Mouse (Mus musculus): Measurements from ENCODE around the gene Yju2. TPM values are rescaled to one million over a fixed set of nuclear protein-coding genes. Genes with fewer than 3 reads are reported as not detected.

Yju2 gene
- polyA plus RNA-seq, 1 experiment from 2014 or later, result 24.3 TPM

GRCm38 (mm10) chr17:55990278-55990898, 31.5 kb downstream of the Yju2 start:
- Histone ChIP-seq H3K4me3 (ENCODE audit: low read length) (no peak overlapping the region), H3K27ac (ENCODE audit: low read depth, low read length) (no peak overlapping the region), H3K4me1 (ENCODE audit: control insufficient read depth, insufficient read depth, low read length) (no peaks in the 10 kb centered on the region), H3K9ac (ENCODE audit: low read depth, low read length) (no peak overlapping the region), H3K36me3 (ENCODE audit: control insufficient read depth, insufficient read depth, low read length) (no peaks in the 10 kb centered on the region), H3K27me3 (ENCODE audit: control insufficient read depth, insufficient read depth, low read length) (no peaks in the 10 kb centered on the region), H3K4me2 (replicated peaks; ENCODE audit: low read depth, low read length) (no peak overlapping the region), H3K9me3 (ENCODE audit: control insufficient read depth, low read length) (no peaks in the 10 kb centered on the region)
- 89% methylated on average over 8 of the region's 8 CpGs for WGBS
- ATAC-seq (ENCODE audit: low FRiP score, low TSS enrichment), result peak; percentile 9; the same call in 1 of the 2 replicates

GRCm38 (mm10) chr17:55996007-55996406, 37.1 kb downstream of the Yju2 start:
- no peaks in the 10 kb centered on the region for H3K9me3 ChIP-seq (ENCODE audit: control insufficient read depth, low read length)
- no peak overlapping the region for H3K9ac ChIP-seq (ENCODE audit: low read depth, low read length)
- no peaks in the 10 kb centered on the region for H3K36me3 ChIP-seq (ENCODE audit: control insufficient read depth, insufficient read depth, low read length)
- peaks cover 12% of the 10 kb centered on the region for H3K27me3 ChIP-seq (ENCODE audit: control insufficient read depth, insufficient read depth, low read length)
- H3K27ac ChIP-seq (ENCODE audit: low read depth, low read length), result no peak overlapping the region
- no peak overlapping the region for H3K4me2 ChIP-seq (replicated peaks; ENCODE audit: low read depth, low read length)
- no peak overlapping the region for H3K4me3 ChIP-seq (ENCODE audit: low read length)
- H3K4me1 ChIP-seq (ENCODE audit: control insufficient read depth, insufficient read depth, low read length), result no peaks in the 10 kb centered on the region
- ATAC-seq (ENCODE audit: low FRiP score, low TSS enrichment), result no peak
- WGBS, result 92% methylated on average over 15 of the region's 15 CpGs

DNA sequence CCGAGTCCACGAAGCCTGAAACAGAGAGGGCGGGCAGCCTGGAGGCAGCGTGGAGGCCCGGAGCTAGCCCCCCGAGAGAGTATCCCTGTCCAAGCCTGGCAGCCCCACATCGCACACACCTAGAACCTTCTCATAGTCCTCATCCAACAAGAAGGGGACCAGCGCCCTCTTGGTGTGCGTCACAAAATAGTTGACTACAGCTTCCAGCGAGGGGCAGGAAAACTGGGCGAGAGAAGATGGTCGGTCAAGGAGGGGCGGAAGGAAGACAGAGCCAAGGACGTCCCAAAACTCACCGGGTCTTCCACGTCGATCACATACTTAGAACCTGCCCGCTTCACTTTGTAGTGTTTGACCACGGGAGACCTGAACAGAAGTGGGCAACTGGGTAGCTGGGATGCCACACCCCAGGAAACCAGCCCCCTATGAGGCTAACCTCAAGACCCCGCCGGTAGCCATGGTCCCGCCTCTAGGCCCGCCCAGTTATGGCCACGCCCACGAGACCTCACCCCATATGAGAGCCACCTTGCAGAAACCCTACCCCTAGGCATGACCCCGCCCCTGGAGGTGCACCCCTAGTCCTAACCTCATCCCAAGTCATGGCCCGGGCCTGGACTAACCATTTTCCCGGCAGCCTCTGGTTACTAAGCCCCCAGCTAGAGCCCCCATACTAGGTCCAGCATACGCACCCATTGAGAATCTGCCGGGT, 41.0 kb downstream of the Yju2 start:
- Histone ChIP-seq H3K27me3 (ENCODE audit: control insufficient read depth, insufficient read depth, low read length) (peaks cover 13% of the 10 kb centered on the region), H3K9ac (ENCODE audit: low read depth, low read length) (no peak overlapping the region)
- WGBS, result 8% methylated on average over 29 of the region's 30 CpGs

GRCm38 (mm10) chr17:56003000-56003399, 44.1 kb downstream of the Yju2 start:
- ATAC-seq (ENCODE audit: low FRiP score, low TSS enrichment), result no peak
- no peaks in the 10 kb centered on the region for H3K9me3 ChIP-seq (ENCODE audit: control insufficient read depth, low read length)

More for the DNA sequence above, 41.0 kb downstream of the Yju2 start:
- H3K9me3 ChIP-seq (ENCODE audit: control insufficient read depth, low read length), result no peaks in the 10 kb centered on the region
- H3K4me1 ChIP-seq (ENCODE audit: control insufficient read depth, insufficient read depth, low read length), result no peaks in the 10 kb centered on the region
- peak overlapping the region; percentile 26 for H3K4me2 ChIP-seq (replicated peaks; ENCODE audit: low read depth, low read length)
- ATAC-seq (ENCODE audit: low FRiP score, low TSS enrichment), result 0 out of 2 replicates have a peak, but pooled peaks have one; percentile 17
- no peaks in the 10 kb centered on the region for H3K36me3 ChIP-seq (ENCODE audit: control insufficient read depth, insufficient read depth, low read length)
- H3K27ac ChIP-seq (ENCODE audit: low read depth, low read length), result no peak overlapping the region
- peak overlapping the region; percentile 16; the same call in 1 of the 2 replicates for H3K4me3 ChIP-seq (ENCODE audit: low read length)

DNA sequence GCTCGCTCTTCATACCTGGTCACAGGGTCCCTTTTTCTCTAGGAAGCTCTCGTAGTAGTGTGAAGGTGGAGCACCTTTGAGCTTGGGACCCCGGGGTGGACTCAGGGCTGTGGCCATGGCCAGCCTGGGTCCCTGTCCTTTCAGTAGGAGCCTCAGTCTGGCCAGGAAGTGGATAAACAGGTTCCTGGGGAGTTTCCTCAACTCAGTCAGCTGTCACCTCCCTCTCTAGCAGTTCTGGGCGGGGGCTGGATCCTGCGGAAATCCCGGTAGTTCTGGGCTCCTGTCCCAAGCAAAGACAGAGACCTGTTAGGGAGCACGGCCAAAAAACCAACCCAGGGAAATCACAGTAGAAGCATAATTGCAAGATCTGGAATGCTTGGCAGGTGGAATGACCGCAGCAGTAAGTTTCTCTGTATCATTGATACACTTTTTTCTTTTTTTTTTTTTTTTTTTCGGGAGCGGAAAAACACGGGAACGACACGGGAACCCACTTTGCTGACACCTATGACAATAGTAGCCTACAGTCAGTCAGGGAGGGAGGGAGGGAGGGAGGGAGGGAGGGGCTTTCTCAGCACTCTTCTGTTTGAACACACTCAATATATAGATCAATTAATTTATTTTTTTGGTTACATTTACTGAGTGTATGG, 46.6 kb downstream of the Yju2 start, which contains the start of the genes Stap2 and Mpnd:
Gene Stap2, minus strand, starts transcription at position 170 of the 647 bp plus-strand sequence.
Gene Mpnd, plus strand, starts transcription at position 297 of the 647 bp plus-strand sequence.
- no peak within 1 kb of the TSS for H3K27ac ChIP-seq (ENCODE audit: low read depth, low read length)
- ATAC-seq (ENCODE audit: low FRiP score, low TSS enrichment), result no peak
- 34% methylated on average over 13 of the region's 13 CpGs for WGBS
- no peaks in the 10 kb centered on the region for H3K36me3 ChIP-seq (ENCODE audit: control insufficient read depth, insufficient read depth, low read length)
- no peaks in the 10 kb centered on the region for H3K9me3 ChIP-seq (ENCODE audit: control insufficient read depth, low read length)
- H3K27me3 ChIP-seq (ENCODE audit: control insufficient read depth, insufficient read depth, low read length), result peaks cover 7% of the 10 kb centered on the region; the same call in 1 of the 2 replicates
- H3K4me3 ChIP-seq (ENCODE audit: low read length), result peak within 1 kb of the TSS; percentile 18
- peak within 1 kb of the TSS; percentile 29; the same call in 1 of the 2 replicates for H3K9ac ChIP-seq (ENCODE audit: low read depth, low read length)
- H3K4me2 ChIP-seq (replicated peaks; ENCODE audit: low read depth, low read length), result peak within 1 kb of the TSS; percentile 34; the same call in 1 of the 2 replicates
- peaks cover 13% of the 10 kb centered on the region for H3K4me1 ChIP-seq (ENCODE audit: control insufficient read depth, insufficient read depth, low read length)

More at GRCm38 (mm10) chr17:56003000-56003399, 44.1 kb downstream of the Yju2 start:
- no peak overlapping the region for H3K9ac ChIP-seq (ENCODE audit: low read depth, low read length)
- WGBS, result 72% methylated on average over 3 of the region's 3 CpGs
- H3K4me1 ChIP-seq (ENCODE audit: control insufficient read depth, insufficient read depth, low read length), result 0 out of 2 replicates have a peak, but pooled peaks cover 3% of the 10 kb centered on the region
- H3K4me2 ChIP-seq (replicated peaks; ENCODE audit: low read depth, low read length), result no peak overlapping the region
- H3K4me3 ChIP-seq (ENCODE audit: low read length), result no peak overlapping the region
- H3K36me3 ChIP-seq (ENCODE audit: control insufficient read depth, insufficient read depth, low read length), result no peaks in the 10 kb centered on the region
- peaks cover 13% of the 10 kb centered on the region for H3K27me3 ChIP-seq (ENCODE audit: control insufficient read depth, insufficient read depth, low read length)
- H3K27ac ChIP-seq (ENCODE audit: low read depth, low read length), result no peak overlapping the region

GRCm38 (mm10) chr17:56006956-56007355, 48.1 kb downstream of the Yju2 start:
- Histone ChIP-seq H3K9me3 (ENCODE audit: control insufficient read depth, low read length) (no peaks in the 10 kb centered on the region), H3K36me3 (ENCODE audit: control insufficient read depth, insufficient read depth, low read length) (peaks cover 12% of the 10 kb centered on the region; the same call in 1 of the 2 replicates), H3K9ac (ENCODE audit: low read depth, low read length) (no peak overlapping the region), H3K4me3 (ENCODE audit: low read length) (no peak overlapping the region), H3K27ac (ENCODE audit: low read depth, low read length) (peak overlapping the region; percentile 83; the same call in 1 of the 2 replicates), H3K4me2 (replicated peaks; ENCODE audit: low read depth, low read length) (no peak overlapping the region), H3K27me3 (ENCODE audit: control insufficient read depth, insufficient read depth, low read length) (no peaks in the 10 kb centered on the region), H3K4me1 (ENCODE audit: control insufficient read depth, insufficient read depth, low read length) (peaks cover 13% of the 10 kb centered on the region)
- 42% methylated on average over 10 of the region's 10 CpGs for WGBS
- no peak for ATAC-seq (ENCODE audit: low FRiP score, low TSS enrichment)

DNA sequence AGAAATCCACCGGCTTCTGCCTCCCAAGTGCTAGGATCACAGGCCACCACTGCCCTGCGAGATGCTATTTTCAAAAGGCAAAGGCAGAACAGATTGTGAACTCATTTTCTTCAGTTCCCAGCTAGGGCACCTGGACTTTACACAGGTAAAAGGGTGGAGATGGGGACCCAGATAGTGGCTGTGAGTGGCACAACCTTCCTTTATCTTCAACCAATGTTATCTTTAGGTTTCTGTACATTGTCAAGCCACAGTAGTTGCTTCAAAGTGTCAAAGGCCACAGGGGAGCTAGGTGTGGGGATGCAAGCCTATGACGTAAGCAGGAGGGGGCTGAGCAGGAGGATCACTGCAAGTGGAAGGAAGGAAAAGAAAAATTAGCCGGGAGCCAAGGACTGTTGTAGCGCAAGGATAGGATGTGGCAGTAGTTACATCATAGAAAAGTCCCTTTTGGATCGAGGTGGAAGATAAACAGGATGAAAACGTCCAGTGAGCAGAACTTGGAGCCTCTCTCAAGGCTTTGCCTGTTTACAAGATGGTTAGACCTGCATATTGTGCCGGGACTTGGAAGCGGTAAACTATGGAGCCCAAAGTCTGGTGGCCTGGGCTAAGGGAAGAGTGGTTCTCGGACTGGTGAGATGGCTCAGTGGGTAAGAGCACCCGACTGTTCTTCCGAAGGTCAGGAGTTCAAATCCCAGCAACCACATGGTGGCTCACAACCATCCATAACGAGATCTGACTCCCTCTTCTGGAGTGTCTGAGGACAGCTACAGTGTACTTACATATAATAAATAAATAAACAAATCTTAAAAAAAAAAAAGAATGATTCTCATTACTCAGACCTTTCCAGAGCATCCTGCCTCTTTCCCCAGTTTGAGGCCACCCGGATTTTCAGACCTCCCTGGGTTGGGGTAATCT, 48.8 kb downstream of the Yju2 start:
- ATAC-seq (ENCODE audit: low FRiP score, low TSS enrichment), result peak; percentile 12
- WGBS, result 30% methylated on average over 13 of the region's 14 CpGs
- Histone ChIP-seq H3K4me3 (ENCODE audit: low read length) (peak overlapping the region; percentile 75), H3K27me3 (ENCODE audit: control insufficient read depth, insufficient read depth, low read length) (no peaks in the 10 kb centered on the region), H3K4me1 (ENCODE audit: control insufficient read depth, insufficient read depth, low read length) (peaks cover 13% of the 10 kb centered on the region), H3K9ac (ENCODE audit: low read depth, low read length) (peak overlapping the region; percentile 38; the same call in 1 of the 2 replicates), H3K27ac (ENCODE audit: low read depth, low read length) (peak overlapping the region; percentile 83), H3K36me3 (ENCODE audit: control insufficient read depth, insufficient read depth, low read length) (peaks cover 19% of the 10 kb centered on the region; the same call in 1 of the 2 replicates), H3K4me2 (replicated peaks; ENCODE audit: low read depth, low read length) (peak overlapping the region; percentile 97), H3K9me3 (ENCODE audit: control insufficient read depth, low read length) (no peaks in the 10 kb centered on the region)

Data from kidney, embryonic 14.5 days (tissue).